ENCODE assay signal across 8 mouse cellular contexts in the genomic region with DNA sequence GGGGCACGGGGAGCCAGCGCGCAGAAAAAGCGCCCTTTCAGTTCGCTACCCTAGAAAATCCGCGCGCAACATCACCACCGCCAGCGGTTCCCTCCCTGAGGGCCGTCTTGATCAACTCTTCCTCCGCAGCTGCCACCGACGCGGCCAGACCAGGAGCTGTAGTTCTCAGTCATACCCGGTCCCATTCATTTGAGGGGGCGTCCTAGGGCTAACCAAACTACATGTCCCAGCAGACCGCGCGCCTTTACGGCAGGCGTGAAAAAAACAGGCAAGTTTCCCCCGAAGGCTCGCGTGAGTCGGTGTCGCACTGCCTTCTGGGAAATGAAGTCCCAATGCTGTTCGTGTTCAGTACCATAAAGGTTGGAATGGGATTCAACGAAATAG. TPM values are rescaled to one million over a fixed set of nuclear protein-coding genes. Genes with fewer than 3 reads are reported as not detected.
A peak's percentile ranks its signal among the peaks of the same experiment; 100 is the strongest.
DNase-seq lines count a peak whose midpoint lies in the region; ATAC-seq and TF ChIP-seq lines count a peak whose summit lies in the region.

A gene (minus strand): TSS at position 248 of the 384 bp plus-strand sequence.

- H3K4me1 ChIP-seq in hindbrain, postnatal 0 days (ENCODE audit: insufficient read depth, low read length) = peaks cover 8% of the 10 kb centered on the region; the same call in 1 of the 2 replicates

- intact Hi-C loops in gastrocnemius, adult 2 months (cut with DNase I) = loop anchor here (10.0 kb wide), 1 partner anchor 922 kb away; no protein-coding TSS in a partner anchor
- intact Hi-C loops in left cerebral cortex, adult 2 months (cut with DNase I) = loop anchor here (2.0 kb wide), 1 partner anchor 928 kb away; a partner anchor contains a TSS

- TF ChIP-seq CTCF in gastrocnemius, adult 2 months (IDR thresholded peaks at IDR 0.05) = no peak
- 0 out of 2 replicates have a peak, but pooled peaks have one; percentile 21 for TF ChIP-seq CTCF in hindbrain, postnatal 0 days (IDR thresholded peaks at IDR 0.05; ENCODE audit: low read depth)
- TF ChIP-seq CTCF in left cerebral cortex, adult 2 months (IDR thresholded peaks at IDR 0.05) = no peak

- H3K4me3 ChIP-seq in gastrocnemius, adult 2 months = peak within 1 kb of the TSS; percentile 92
- peak within 1 kb of the TSS; percentile 66 for H3K4me3 ChIP-seq in hindbrain, postnatal 0 days (ENCODE audit: low read length)
- H3K4me3 ChIP-seq in left cerebral cortex, adult 2 months = peak within 1 kb of the TSS; percentile 87

- peak within 1 kb of the TSS; percentile 58 for H3K9ac ChIP-seq in hindbrain, postnatal 0 days (replicated peaks; ENCODE audit: low read length)

- no peaks in the 10 kb centered on the region for H3K36me3 ChIP-seq in hindbrain, postnatal 0 days (ENCODE audit: insufficient read depth, low read length)

- WGBS in hindbrain, postnatal 0 days = under 1% methylated on average over 29 of the region's 29 CpGs

- H3K27me3 ChIP-seq in hindbrain, postnatal 0 days (ENCODE audit: insufficient read depth, low read length) = no peaks in the 10 kb centered on the region

- peak within 1 kb of the TSS; percentile 87 for H3K27ac ChIP-seq in gastrocnemius, adult 2 months
- H3K27ac ChIP-seq in hindbrain, postnatal 0 days = peak within 1 kb of the TSS; percentile 81
- H3K27ac ChIP-seq in left cerebral cortex, adult 2 months = peak within 1 kb of the TSS; percentile 82

- DNase-seq in ZHBTc4 (ENCODE audit: low read depth, low spot score) = peak; percentile 99
- DNase-seq in gastrocnemius, adult 2 months = peak; percentile 95
- DNase-seq in hindbrain, postnatal 0 days (ENCODE audit: low spot score) = peak; percentile 99
- DNase-seq in left cerebral cortex, adult 2 months (ENCODE audit: extremely low spot score in 1 of 2, low spot score in 2 of 2) = peak; percentile 89 to 93
- DNase-seq in right cerebral cortex, adult 2 months (ENCODE audit: low spot score in 2 of 2) = peak; percentile 94 to 98
- DNase-seq in urinary bladder, postnatal 14 days (ENCODE audit: low spot score) = peak; percentile 95

- no peaks in the 10 kb centered on the region for H3K9me3 ChIP-seq in hindbrain, postnatal 0 days (ENCODE audit: low read length)

- ATAC-seq in common myeloid progenitor, adult 5-6 weeks (replicated peaks; ENCODE audit: low read depth, poor library complexity, severe bottlenecking) = peak; percentile 97
- peak; percentile 99 for ATAC-seq in hindbrain, postnatal 0 days
- ATAC-seq in megakaryocyte, adult 5-6 weeks (ENCODE audit: poor library complexity, severe bottlenecking) = peak; percentile 95

- H3K4me2 ChIP-seq in hindbrain, postnatal 0 days (ENCODE audit: low read depth, low read length) = peak within 1 kb of the TSS; percentile 85

RNA-seq across cellular contexts. Expression of the gene that starts here (rescaled TPM):
- total RNA-seq in common myeloid progenitor, adult 5-6 weeks (2017) = 28.8 and 29.5 TPM in 2 replicates
- 1 to 10 TPM; 6.8 to 8.9 TPM for total RNA-seq in gastrocnemius, adult 2 months (2021)
- 30.4 TPM in 2 replicates for total RNA-seq in hindbrain, postnatal 0 days (2014; rRNA removed)
- polyA plus RNA-seq in hindbrain, postnatal 0 days (2015; fragmentation: Nextera tagmentation; extraction: Ambion mirVana) = 26.0 and 28.7 TPM in 2 replicates
- total RNA-seq in left cerebral cortex, adult 2 months (2021) = 10 to 100 TPM; 65.4 to 68.6 TPM
- 20.1 and 22.1 TPM in 2 replicates for total RNA-seq in megakaryocyte, adult 5-6 weeks (2015)
- total RNA-seq in megakaryocyte, adult 5-6 weeks (2017) = 12.8 and 17.2 TPM in 2 replicates

Comparison
In these comparisons a context has a peak if more than half of its experiments do, and no peak if none do; other contexts are left out.
1. Peak in every context shown above with its lines: DNase-seq, ATAC-seq, H3K4me3 ChIP-seq and H3K27ac ChIP-seq.